Mouse (Mus musculus) right cerebral cortex, postnatal 14 days (tissue): Measurements from ENCODE around the gene Plekhh3.

Source experiments
- DNase-seq: peaks from one replicate; pipeline ENCODE4 v3.0.0; 2022

The Plekhh3 gene

DNA sequence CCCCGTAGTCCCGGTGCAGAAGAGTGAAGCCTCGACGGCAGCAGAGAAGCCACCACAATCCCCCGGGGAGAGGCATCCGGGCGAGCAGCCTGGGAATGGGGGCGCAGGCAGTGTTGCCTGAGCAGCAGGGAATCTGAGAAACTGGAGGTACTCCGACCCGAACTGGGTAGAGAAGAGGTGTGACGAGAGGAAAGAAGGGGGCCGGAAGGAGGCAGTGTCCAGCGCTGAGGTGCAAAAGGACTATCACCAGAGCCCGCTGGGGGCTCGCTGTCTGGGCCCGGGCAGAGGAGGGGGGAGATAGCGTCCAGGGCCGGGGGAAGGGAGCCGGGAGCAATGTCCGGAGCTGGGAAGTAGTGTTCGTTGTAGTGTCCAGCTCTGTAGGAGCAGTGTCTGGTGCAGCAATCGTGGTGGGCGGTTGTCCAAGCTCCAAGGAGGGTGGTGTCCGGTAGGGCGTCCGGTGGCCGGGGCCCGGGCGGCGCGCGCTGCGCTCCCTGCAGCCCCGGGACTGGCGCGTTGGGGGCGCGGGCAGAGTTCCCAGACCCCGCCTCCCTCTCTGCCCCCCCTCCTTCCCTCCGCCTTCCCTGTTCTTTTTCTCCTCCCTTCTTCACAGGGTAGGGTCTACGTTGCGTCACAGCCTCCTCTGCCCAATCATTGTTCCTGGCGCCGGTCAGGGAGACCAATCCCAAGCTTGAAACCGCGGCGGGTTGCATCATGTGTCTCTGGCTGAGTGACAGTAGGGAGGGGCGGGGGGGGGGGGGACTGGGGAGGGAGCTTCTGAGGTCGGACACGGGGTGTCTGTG is at the start of gene Plekhh3:
Gene Plekhh3 (minus strand): TSS at position 541 of the 800 bp plus-strand sequence.
- DNase-seq = peak; percentile 95

DNA sequence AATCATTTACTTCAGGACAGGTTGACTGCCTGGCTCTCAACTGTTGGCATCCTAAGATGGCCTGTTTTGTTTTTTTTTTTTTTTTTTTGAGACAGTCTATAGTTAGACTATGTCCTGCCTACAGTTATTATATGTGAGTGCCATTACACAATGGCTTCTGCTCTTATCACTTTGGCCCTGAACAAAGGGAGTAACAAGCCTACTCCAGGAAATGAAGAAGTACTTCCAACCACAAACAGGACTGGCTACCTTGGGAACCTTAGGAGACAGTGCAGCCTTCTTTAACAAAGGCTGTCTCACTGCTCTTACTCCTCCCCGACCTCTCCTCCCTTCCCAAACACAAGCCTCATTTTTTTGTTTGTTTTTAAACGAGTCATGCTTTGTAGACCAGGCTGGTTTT is 49.7 kb upstream of the Plekhh3 start:
- no peak for DNase-seq

DNA sequence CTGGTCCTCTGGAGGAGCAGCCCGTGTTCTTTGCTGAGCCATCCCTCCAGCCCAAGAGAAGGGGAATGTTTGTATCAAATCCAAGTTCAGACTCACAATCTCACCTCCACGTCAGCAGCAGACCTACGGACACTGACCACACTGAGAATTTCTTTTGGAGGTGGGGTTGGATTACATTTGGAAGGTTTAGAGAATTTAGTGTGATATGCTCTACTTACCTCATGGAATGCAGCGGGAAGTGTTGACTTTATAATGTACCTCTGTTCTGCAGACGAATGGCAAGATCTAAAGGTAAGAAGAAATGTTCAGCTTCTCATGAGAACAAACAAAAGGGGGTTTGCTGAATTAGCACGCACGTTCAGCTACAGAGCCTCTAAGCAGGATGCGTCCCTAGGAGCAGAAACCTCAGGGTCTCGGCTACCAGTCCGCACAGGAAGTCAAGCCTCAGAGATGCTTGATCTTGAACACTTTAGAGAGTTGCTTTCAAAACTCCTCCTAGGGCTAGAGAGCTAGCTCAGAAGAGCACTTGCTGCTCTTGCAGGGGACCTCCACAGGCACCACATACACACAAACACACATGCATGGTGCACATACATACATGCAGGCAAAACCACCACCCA is 47.4 kb upstream of the Plekhh3 start:
- DNase-seq = no peak

DNA sequence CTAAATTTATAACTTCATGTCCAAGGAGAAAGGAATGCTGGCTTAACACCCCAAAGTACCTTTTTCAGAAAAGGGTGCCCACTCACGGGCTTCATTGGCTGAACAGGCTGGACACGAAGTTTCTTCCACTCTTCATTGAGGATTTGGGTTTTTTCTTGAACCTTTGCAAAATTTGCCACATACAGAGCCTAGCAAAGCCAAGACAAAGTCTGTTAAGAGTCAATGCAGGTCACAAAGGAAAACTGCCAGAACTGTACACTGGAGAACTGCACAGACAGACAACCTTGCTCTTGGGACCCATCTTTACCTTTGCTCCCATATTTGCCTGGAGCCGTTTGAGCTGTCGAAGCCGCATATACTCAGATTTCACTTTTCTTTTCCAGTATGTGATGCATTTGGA is 45.8 kb upstream of the Plekhh3 start:
- DNase-seq = no peak

DNA sequence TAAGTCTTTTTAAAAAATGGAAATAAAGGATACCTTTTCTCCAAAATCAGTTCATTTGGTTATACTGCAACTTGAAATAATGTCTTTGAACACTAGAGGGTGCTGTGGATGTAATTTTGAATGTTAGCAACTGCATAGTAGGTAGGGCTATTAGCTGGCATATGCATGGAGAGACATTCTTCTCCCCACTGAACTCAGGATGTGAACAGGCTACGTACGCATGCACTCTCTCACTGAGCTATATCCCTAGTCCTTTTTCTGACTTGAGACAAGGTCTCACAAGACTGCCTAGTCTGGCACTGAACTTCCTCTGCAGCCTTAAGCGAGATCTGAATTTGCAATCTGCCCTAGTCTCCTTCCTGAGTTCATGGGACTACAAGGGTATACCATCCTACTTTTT is 40.8 kb upstream of the Plekhh3 start:
- DNase-seq = no peak

DNA sequence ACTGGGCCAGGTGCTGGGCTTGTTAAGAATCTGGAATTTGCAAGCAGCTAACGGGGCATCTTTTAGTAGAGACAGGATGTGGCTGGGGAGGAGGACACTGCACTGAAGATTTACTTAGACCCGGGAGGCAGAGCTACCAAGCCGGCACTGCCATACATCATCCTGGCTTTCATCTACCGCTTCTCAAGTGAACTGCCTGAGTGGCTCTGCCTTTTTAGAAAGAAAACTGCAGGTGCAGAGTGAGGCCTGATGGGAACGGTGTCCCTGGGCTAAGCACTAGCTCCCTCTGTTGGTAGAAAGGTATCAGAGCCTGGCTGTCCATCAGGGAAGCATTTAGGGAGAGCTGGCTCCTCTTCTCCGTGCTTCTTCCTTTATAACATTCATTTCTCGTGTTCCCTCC is 29.8 kb upstream of the Plekhh3 start:
- peak; percentile 36 for DNase-seq

DNA sequence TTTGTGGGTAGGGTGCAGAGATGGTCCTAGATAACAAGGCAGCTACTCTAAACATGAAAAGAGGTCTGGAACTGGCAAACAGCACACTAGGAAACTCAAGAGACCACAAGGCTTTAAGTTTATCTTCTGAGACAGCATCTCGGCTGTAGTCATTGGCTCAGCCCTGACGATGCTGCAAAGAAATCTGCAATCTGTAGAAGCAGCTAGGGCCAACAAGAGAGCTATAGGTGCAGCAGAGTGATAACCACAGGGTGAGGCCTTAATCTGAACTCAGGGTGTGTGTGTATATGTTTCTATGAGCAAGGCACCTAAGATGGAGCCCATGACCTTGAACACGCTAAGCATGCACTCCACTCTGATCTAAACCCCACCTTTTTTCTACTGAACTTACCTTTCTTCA is 28.4 kb upstream of the Plekhh3 start:
- DNase-seq = no peak

DNA sequence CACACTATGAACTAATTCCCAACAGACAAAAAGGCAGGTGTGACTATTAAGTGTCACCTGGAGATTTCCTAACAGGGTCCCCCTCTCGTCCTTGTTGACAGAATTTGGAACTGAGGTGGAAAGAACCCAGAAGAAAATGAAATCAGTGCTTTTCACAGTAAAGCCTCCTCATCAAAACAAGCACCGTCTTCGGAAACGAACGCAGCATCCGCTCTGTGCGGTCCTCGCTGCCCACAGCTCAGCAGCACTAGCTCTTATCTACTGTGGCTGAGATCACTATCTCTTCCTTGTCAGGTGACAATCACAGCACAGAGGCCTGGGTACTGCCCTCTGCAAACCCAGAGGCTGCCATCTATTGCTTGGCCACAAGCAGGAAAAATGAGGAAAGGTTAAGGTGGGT is 25.0 kb upstream of the Plekhh3 start:
- DNase-seq = no peak

DNA sequence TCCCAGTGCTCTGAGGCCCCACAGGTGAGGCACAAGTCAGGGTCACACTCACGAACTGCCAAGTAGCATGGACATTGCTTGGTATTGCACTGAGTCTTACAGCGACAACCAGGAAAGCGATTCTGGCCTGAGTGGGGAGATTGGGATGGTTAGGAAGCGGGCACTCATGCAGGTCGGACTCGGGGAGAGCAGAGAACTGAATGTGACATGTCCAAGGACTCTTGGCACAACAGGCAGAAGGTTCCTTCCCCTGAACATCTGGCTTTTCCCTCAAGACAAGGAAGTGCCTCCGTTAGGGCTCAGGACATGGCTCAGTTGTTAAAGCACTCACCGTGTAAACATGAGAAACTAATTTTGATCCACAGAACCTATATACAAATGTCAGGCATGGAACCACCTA is 24.4 kb upstream of the Plekhh3 start:
- DNase-seq = no peak

DNA sequence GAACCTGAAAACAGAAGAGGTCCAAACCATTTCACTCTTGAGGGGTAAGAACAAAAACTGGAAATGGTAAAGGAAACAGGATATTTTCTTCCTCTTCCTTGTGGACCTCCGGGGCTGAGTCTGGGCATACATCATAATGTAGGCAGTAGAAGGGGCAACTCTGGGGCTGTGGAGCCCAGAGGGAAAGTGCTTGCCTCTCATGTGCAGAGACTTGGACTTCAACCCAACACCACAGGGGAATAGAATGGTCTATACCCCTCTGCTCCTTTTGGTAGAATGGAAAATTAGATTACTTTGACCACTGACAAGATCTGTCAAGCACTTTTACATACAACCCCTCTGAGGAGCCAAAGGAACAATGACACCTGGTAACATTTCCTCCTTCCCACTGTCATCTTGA is 23.9 kb upstream of the Plekhh3 start:
- DNase-seq = no peak

DNA sequence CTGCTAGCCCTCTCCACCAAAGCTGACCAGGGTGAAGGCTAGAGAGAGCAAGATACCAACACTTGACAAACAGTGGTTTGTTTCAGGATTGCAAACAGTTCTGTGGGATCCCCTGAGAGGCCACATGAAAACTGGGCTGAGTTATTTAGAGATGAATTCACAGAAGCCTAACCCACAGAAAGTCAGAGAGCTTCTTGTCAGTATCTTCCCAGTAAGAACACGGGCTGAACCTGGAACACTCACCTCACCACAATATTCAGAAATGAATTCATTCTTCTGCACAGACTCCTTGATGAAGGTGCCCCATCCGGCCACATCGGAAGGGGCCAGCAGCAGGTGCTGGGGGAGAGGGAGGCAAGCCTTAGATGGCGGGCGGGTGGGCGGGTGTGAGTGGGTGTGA is 23.5 kb upstream of the Plekhh3 start:
- DNase-seq = no peak

DNA sequence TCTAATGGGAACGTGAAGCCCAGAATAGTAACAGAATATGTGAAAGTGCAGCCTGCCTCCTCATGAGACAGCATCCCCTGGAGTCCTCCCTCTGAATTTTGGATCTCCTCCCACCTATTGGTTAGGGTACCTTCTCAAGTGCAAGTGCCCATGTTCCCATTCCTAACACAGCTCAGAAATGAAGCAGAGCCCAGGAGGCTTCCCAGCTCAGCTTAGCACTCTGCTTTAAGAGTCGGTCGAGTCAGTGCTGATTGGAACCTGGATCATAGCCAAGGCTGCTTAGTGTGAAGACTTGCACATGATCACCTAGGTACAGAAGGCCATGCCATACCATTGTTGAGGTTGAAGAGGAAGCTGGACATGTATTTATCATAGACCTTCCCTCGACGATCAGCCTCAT is 23.0 kb upstream of the Plekhh3 start:
- DNase-seq = peak; percentile 10

DNA sequence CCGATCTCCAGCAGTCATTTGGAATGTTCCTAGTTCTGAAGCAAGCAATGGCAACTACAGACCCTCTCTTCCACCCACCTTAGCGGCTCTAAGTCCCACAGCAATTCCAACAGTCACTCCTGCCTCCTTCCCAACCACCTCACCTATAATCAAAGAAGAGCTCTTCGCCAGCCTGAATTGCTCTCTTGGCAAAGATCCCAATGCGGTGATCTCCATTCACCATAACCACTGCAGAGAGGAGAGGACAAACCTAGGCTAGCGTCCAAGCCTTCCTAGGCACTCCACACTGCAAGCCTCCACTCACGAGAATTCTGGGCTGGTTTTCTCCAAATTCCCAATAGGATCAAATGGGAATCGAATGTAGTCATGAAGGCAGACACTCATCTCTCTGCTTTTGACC is 21.9 kb upstream of the Plekhh3 start:
- no peak for DNase-seq

DNA sequence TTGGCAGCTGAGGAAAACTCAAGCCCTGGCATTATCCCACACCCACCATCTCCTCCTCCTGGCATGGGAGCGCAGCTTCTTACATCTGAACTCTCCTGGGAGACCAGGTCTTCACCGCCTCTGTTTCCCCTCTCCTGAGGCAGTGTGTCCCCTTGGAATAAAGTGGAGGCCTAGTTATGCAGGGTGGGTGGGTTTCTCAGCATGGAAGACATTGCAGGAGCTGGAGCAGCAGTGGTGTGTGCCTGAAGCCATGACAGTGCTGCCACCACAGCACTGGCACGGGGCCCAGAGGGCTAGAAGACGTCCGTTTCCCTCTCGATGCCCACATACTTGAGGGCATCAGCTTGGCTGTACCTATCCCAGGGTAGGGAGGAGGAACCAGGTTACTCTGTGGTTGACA is 21.5 kb upstream of the Plekhh3 start:
- no peak for DNase-seq

DNA sequence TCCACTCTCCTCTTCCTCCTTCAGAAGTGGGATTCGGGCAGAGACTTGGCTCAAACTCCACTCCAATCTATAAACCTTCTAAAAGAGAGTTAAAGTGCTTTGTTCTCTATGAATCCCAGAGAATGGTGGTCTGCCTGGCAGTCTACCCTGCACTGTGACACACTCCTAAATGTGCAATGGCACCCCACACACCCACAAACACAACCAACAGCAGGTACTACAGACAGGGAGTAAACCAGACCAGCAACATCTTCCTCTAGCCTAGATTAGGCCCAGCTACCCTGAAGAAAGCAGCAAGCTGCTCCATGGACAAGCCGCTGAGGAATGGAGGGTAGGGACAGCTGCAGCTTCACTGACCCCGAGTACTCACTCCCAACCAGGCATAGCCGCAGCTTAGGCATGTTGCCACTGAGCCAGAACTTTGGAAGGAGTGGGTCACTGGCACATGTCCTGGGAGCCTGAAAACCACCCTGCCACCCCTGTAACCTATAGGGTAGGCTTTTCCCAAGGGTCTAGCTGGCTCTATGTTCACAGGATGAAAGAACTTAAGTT is 20.8 kb upstream of the Plekhh3 start:
- no peak for DNase-seq

DNA sequence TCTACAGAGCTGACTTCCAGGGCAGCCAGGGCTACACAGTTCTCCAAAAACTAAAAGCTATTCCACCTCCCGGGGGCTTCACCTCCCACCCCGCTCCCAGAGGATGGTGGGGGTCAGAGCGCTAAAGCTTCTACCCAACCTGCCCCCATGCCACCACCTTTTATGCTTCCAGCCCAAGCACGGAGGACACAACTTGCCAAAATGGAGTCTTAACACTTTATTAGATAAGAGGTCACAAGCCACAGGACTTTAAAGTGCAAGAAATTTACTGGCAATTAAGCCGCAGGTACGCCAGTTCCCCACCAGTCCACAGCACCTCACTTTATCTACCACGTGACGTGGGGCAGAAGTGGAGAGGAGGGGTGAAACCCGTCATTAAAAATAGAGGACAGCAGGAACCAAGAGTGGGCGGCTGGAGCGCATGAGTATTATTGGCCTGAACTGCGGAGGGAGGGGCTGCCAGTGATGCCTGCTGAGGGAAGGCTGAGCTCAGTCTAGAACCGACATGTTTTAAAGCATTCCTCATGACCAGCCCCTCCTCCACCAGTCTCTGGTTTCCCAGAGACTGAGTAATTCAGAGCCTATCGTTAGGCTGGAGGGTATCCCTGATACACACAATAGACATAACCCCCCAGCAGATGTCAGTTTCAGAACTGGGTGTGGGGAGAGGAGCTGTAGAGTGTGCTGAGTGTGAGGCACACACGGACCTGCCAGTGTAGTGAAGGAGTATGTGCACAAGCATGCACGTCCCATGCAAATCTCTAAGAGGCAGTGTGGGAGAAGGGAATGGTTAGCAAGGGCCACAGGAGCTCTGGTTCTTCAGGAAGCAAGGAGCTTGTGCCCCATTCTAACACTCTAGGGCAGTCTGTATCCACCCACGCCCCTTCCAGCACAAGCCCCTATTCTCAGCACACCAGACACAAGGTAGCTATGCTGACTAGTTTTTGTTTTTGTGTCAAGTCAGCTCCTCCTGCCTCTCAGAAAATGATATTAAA is 20.1 kb upstream of the Plekhh3 start:
- DNase-seq = no peak

DNA sequence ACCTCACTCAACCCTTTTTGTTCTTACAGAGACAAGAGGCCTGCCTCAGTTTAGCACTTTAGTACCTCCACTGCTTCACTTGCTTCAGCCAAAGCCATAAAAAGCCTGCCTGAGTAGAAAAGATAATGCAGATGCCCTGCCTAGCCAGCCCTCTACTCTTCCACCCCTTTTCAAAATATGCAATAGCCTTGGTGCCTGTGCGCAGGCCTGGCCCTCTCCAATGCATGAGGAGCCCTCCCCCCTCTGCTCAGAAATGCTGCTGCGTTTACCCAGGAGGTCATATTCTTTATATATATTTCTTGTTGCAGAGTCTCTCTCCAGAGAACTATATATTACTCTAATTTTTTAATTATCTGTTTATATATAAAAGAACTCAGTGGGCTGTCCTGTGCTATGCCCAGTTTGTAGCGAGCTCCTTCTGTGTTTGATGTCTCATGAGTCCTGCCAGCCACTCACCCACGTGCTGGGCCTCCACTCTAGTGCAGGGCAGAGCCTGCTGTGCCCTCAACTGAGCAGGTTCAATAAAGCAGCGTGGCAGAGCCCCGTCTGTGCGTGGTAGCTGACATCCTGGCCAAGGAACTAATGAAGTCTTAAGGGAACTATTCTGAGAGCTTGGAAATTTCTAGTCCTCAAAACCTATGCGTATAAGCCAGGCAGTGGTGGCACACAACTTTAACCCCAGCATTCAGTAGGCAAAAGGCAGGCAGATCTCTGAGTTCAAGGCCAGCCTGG is 19.2 kb upstream of the Plekhh3 start:
- no peak for DNase-seq

DNA sequence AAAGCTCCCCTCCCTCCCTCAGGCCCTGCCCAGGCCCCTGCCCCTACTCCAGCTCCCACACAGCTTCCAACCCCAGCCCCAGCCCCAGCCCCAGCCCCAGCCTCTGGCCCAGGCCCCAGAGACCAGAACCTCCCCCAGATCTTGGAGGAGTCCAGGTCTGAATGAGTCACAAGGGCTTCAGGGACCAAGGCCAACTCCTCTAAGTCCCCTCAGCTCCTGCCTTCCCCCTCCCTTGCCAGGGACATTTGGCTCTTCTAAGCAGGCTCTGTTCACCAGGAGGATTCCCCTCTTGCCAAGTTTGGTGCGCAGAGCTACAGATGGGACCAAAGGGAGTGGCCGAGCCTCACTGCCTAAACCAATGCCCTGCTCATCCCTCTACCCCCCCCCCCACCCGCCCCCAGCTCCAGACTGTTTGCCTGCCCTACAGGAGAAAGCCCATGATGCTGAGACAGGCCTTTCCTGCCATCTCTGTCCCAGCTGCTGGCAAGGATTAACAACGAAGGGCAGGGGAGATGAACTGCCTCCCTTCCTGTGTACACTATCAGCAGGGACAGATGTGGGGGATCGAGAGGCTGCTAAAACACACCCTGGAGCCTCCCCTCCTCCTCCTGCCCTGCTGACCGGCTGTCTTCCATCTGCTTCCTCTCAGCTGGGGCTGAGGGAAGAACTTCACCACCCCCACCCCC is 18.5 kb upstream of the Plekhh3 start:
- DNase-seq = no peak

DNA sequence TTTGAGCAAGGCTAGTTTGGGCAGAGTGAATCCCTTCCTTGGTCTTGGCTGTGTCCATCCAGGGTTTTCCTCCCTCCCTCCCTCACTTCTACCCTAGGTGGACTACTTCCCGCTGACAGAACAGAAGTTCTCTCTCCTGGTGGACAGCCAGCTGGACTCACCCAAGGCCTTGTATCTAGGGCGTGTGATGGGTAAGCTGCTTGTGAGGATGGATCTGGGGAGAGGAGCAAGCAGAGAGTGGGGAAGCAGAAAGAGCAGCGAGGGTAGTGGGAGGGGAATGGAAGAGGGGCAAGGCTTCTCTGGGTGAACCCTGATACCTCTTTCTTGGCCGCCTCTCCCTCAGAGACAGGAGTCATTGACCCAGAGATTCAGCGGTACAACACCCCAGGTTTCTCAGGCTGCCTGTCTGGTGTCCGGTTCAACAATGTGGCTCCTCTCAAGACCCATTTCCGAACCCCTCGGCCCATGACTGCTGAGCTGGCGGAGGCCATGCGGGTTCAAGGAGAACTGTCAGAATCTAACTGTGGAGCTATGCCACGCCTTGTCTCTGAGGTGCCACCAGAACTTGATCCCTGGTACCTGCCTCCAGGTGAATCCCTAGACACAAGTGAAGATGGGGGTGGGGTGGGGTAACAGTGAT is 17.1 kb upstream of the Plekhh3 start:
- DNase-seq = no peak

DNA sequence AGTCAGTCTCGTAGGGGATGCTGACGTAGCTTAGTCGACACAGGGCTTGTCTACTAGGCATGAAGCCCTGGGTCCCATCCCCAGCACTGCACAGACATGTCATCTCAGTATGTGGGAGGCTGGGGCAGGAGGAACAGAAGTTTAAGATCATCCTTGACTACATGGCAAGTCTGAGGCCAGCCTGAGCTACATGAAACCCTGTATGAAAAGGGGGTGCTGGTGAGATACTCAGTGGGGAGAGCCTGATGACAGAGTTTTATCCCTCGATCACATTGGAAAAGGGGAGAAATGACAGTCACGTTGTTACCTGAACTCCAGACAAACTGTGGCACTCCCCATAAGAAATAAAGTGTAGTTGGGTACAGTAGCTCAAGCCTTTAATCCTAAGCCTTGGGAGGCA is 16.4 kb upstream of the Plekhh3 start:
- DNase-seq = no peak

DNA sequence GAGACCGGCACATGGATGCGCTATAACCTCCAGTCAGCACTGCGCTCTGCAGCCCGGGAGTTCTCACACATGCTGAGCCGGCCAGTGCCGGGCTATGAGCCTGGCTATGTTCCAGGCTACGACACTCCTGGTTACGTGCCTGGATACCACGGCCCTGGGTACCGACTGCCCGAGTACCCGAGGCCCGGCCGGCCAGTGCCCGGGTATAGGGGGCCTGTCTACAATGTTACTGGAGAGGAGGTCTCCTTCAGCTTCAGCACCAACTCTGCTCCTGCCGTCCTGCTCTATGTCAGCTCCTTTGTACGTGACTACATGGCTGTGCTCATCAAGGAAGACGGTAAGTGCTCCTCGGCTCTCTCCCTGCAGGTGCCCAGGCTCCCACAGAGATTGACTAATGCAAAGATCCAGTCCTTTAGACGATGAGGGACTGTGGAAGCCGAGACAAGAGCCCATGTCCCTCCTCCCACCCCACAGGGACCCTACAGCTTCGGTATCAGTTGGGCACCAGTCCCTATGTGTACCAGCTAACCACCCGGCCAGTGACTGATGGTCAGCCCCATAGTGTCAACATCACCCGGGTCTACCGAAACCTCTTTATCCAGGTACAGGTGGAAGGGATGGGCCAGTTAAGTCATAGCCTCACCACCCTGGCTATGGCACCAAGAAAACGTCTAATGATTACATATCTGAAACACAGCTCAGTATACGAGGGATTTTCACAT is 15.5 kb upstream of the Plekhh3 start:
- DNase-seq = no peak
